Mouse (Mus musculus) kidney, adult 8-10 months (tissue): ENCODE results near the gene E430018J23Rik.
"Not testable (repeated sequence)": the region's sequence is repeated elsewhere in the genome, so short reads cannot be mapped to it uniquely, and the experiment has no call there.

Experiments used
- DNase-seq, 2 experiments: peaks; one replicate each; pipeline ENCODE4 v3.0.0; 2022

Gene E430018J23Rik

GRCm38 (mm10) chr7:127375271-127376245 is 17.9 kb downstream of the E430018J23Rik start, which contains the start of gene Zfp747:
Gene Zfp747 (minus strand): TSS chr7:127376050.
- peak; percentile 96 to 97 for DNase-seq

- not testable (repeated sequence) for DNase-seq
Observed at GRCm38 (mm10) chr7:127371870-127372269, 21.6 kb downstream of the E430018J23Rik start.

DNA sequence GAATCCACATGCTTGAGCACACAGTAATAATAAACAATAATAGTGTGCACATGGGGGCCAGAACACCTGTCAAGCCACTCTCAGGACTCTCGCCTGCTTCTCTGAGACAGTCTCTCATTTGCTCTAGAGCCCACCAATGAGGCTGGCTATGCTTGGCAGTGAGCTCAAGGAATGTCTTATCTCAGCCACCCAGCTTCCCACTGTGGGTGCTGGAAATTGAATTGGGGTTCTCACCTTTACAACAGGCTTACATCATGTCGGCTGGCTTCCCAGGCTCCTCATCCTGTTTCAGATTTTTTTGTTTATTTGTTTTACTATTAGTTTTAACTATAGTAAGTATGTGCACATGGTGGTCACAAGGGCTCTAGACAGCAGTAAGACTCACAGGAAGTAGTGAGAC is 22.2 kb downstream of the E430018J23Rik start:
- DNase-seq, result no peak

GRCm38 (mm10) chr7:127366249-127366648 is 27.2 kb downstream of the E430018J23Rik start:
- no peak for DNase-seq

- DNase-seq, result no peak
Observed at GRCm38 (mm10) chr7:127364166-127364565, 29.3 kb downstream of the E430018J23Rik start.

GRCm38 (mm10) chr7:127363475-127363921 is 29.9 kb downstream of the E430018J23Rik start:
- peak; percentile 31 to 41 for DNase-seq

- peak in 1 of 2 experiments; percentile 41 for DNase-seq
Observed at GRCm38 (mm10) chr7:127362418-127362817, 31.0 kb downstream of the E430018J23Rik start.

DNA sequence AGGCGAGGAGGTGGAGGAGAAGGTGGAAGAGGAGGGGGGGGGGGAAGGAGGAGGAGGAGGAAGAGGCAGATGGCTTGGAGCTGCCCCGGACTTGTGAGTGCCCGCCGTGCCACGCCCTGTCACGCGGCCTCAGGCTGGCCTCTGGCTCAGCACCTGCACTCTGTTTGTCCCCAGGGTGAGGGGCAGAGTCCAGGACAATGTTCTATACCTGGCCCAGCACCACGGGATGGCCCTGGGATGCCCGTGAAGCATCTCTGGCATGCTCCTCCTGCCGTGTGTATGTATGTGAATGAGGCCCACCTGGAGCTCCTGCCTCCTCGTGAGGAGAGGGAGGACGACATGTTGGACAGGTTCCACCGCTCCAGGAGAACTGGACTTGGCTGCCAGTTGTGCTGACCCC is 32.0 kb downstream of the E430018J23Rik start:
- DNase-seq, result peak; percentile 65 to 68

- no peak for DNase-seq
Observed at GRCm38 (mm10) chr7:127360265-127360664, 33.2 kb downstream of the E430018J23Rik start.

- no peak for DNase-seq
Observed at GRCm38 (mm10) chr7:127358472-127358871, 35.0 kb downstream of the E430018J23Rik start.

DNA sequence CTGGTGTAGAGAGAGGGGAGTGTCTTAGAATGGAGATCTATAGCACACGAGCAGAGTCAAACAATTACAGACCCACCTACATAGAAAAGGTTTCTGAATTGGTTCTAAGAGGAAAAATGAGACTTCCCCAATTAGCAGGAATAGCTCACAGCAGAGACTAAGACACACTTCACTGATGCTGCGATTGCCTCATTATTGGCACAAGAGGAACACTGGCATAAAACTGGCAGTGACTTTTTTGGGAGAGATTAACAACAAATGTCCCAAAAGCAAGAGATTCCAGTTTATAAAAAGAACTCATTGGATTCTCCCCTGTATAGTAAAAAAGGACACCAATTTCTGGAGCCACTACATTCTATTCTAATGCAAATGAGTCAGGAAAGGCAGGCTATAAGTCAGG is 35.6 kb downstream of the E430018J23Rik start:
- no peak for DNase-seq

GRCm38 (mm10) chr7:127355796-127356195 is 37.6 kb downstream of the E430018J23Rik start:
- DNase-seq, result no peak

GRCm38 (mm10) chr7:127351230-127352004 is 42.0 kb downstream of the E430018J23Rik start:
- DNase-seq, result no peak

DNA sequence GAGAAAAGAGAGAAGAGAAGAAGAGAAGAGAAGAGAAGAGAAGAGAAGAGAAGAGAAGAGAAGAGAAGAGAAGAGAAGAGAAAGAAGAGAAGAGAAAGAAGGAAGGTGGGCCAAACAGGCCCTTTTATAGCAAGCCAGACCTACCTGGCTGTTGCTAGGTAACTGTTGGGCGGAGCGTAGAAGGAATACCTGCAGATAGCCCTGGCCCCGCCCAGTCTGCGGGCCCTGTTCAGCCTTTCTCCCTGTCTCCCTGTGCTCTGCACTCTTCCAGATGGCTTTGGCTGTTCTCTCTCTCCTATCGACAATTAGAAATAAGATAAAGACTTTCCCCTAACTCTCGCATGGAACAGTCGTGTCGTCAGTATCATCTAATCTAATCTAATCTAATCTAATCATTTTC is 46.8 kb downstream of the E430018J23Rik start:
- DNase-seq, result peak; percentile 78 to 87

GRCm38 (mm10) chr7:127345512-127346325 is 47.7 kb downstream of the E430018J23Rik start, which contains the start of gene Zfp768:
Gene Zfp768 (minus strand): TSS chr7:127345589.
- peak; percentile 94 for DNase-seq

GRCm38 (mm10) chr7:127345092-127345491 is 48.3 kb downstream of the E430018J23Rik start:
- DNase-seq, result peak; percentile 60 to 62

DNA sequence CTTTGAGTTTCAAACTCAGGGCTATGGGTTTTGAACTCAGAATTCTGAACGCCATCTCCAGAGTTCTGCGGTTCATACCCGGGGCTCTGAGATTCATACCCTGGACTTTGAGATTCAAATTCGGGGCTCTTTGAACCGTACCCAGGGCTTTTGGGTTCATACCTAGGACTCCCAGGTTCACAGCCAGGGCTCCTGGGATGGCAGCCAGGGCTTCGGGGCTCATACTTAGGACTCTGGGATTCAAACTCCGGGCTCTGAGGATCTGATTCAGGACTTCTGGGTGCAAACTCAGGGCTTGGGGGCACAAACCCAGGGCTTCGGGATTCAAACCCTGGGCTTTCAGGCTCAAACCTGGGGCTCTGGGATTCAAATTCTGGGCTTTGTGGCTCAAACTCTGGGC is 49.1 kb downstream of the E430018J23Rik start:
- DNase-seq, result peak; percentile 40 to 58

DNA sequence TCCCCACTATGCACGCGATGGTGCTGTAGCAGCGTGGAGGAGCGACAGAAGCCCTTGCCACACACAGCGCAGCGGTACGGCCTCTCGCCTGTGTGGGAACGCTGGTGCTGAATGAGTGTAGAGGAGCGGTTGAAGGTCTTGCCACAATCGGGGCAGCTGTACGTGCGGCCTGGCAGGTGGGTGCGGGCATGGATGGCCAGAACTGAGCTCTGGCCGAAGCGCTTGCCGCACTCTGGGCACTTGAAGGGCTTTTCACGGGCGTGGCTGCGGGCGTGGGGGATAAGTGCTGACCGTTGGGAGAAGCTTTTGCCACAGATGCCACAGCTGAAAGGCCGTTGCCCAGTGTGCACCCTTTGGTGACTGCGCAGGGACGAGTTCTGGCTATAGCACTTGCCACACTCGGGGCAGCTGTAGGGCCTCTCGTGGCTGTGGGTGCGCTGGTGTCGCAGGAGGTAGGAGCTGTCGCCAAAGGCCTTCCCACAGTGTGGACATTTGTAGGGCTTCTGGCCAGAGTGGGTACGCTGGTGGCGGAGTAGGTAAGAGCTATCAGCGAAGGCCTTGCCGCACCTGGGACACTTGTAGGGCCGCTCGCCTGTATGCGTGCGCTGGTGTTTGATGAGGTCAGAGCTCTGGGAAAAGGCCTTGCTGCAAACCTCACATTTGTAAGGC is 49.9 kb downstream of the E430018J23Rik start:
- no peak for DNase-seq

- no peak for DNase-seq
Observed at GRCm38 (mm10) chr7:127342888-127343287, 50.5 kb downstream of the E430018J23Rik start.

GRCm38 (mm10) chr7:127342332-127342731 is 51.1 kb downstream of the E430018J23Rik start:
- DNase-seq, result peak; percentile 32 to 47

DNA sequence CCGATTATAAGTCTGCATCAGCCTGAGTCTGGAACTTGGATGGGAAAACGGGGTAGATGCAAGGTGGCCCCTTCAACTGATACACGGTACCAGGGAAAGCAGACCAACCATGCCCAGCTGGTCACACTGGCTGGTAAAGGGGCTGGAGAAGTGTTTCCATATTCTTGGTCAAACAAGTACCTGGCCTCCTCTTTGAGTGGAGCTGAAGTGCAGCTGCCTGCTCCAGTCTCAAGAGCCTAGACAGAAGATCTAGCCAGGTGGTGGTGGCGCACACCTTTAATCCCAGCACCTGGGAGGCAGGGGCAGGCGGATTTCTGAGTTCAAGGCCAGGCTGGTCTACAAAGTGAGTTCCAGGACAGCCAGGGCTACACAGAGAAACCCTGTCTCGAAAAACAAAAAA is 51.6 kb downstream of the E430018J23Rik start:
- DNase-seq, result not testable (repeated sequence)

- DNase-seq, result peak; percentile 81 to 87
Observed at GRCm38 (mm10) chr7:127341356-127341755, 52.1 kb downstream of the E430018J23Rik start.
